Mouse (Mus musculus) A20 (cell line): ENCODE measurements at regions not wholly inside any gene's neighbourhood (a gene's known extent, or its start where the extent isn't known, plus 50 kb on each side); places are given as distances from the start of the nearest gene placed in this dataset.
"Not testable (repeated sequence)": the region's sequence is repeated elsewhere in the genome, so short reads cannot be mapped to it uniquely, and the experiment has no call there.

Source experiments
- DNase-seq: peaks from one replicate; pipeline ENCODE4 v3.0.0-alpha.2; 2011; ENCODE audit warnings: low read depth, low spot score

DNA sequence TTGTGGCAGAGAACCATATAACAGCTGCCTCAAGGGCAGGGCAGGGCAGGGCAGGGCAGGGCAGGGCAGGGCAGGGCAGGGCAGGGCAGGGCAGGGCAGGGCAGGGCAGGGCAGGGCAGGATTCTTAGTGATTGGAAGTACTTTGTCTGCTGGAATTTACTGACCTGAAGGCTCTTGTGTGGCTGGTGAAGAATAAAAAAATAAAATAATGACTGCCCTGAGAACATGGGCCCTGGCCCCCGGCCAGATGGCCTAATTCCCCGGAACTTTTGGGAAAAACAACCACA lies 169.3 kb downstream of the Qk start:
- not testable (repeated sequence) for DNase-seq

DNA sequence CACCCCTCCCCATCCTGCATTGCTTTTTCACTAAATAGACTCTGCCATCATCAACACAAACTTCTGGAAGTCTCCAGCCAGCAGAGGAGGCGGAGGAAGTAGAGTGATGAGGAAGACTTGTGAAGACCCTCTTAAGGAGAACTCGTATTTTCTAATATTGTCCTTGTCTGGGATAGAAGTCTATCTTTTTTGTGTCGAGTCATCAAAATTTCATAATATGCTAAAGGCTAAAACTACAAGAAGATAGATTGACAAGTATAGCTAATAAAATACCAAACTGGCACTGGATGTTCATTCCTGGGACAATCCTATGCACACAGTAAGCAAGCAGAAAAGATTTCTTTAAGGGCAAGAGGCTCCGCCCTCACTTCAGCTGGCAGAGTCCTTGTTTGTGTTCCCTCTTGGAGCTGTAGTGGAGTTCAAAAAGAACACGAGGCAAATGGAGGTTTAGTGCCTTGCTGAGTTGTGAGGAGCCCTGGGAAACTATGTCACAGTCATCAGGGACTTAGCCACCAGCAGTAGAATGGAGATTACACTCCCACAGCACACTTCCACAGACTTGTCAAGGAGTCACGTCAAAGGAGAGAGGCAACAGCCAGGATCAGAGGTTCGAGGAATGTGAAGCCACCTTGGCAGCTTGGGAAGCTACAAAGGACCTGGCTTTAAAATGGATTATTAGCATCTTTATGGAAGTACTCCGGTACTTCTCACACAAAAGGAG lies 169.8 kb downstream of the Qk start:
- no peak for DNase-seq

DNA sequence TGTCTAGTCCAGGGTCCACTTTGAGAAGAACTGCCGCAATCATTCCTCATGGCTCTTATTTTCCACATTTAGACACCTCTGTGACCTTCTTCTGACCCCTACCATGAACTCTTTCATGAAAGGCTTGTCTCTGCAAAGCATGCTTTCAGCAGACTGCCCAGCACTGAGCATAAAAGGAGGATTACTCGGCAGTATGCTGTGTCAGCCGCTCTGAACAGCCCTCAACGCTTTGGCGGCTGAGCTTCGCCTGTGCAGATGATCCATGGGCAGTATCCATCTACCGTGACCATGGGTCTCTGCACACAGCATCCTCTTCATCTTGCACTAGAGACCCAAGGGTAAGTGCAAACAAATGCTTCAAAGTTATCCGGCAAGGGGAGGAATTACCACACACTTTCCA lies 172.5 kb downstream of the Qk start:
- no peak for DNase-seq

DNA sequence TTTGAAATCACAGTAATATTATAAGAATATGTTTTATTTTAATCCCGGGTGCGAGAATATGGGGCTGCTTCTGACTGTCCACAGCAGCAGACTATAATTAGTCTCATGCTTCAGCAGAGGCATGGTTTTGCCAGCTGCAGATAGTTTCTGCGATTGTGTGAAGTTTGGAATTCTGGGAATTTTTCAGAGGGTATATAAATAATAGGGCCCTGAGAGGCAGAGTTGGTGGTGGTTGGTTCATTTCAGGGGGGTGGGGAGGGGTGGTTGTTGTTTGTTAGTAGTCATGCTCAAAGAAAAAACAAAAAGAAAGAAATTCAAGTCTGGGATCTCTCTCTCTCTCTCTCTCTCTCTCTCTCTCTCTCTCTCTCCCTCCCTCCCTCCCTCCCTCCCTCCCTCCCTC lies 173.1 kb downstream of the Qk start:
- DNase-seq = no peak

DNA sequence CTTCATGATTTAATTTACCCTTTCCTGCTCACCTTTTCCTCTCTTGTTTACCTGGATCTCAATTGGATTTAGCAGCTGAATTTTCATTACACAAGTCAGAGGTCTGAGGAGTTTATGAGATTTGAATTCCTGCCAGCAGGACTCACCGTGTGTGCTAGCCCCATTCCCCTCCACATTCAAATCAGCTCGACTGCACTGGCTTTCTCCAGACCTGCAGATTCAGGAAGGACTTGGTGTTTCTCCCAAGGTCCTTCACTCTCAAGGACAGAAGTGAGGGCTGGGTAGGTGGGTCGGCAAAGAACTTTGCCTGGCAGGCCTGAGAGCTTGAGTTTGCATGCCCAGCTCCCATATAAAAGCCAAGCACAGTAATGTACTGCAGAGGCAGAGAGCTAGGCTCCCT lies 180.8 kb downstream of the Qk start:
- no peak for DNase-seq

DNA sequence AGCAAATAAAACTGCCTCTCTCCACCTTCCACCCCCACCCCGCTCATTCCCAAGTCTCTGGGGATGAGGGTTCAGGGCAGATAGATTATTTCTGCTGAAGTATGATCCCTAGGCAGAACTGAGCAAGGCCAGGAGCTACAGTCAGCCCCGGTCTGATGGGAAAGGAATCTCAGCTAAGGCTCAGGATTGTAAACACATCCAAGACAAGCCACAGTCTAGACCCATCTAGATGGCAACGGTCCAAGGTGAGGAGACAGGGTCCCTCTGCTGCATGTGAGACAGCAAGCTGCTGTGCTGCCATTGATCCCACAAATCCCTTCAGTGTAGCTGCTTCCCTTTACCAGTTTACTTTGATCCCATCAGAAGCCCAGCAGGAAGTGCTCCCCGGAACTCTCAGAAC lies 181.3 kb downstream of the Qk start:
- DNase-seq = no peak

DNA sequence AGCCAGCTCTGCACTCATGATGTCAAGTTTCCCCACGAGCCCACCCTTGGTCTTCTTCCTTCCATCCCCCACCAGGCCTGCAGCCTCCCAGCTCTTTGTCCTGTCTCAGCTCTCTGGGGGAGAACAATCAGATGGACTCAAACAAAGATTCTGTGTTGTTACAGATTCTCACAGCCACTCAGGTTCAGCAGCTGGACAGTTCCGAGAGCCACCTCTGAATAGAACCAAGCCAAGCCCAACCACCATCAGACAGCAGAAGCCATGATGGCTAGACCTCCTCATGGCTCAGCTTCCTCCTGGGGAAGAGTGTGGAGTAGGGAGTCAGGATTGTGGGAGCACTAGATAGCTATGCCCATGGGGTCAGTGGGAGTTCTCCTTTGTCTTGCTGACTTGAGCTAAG lies 184.5 kb downstream of the Qk start:
- no peak for DNase-seq

DNA sequence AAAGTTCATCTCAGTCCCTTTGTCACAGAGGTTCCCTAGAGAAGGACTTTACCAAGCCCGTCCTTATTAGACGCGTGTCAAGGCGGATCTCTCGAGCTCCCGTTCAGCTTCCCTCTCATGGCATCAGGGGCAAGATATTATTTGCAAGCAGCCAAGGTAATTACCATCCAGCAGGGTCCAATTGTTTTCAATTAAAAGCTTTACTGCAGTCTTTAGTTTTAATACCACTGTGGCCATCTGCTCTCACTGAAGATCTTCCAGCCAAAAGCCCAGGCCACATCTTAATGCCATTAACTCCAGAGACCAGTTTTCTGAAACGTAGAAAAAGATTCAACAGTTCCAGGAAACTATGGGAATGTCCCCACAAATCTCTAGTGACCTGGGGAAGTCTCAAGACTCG lies 191.1 kb downstream of the Qk start:
- DNase-seq = no peak

DNA sequence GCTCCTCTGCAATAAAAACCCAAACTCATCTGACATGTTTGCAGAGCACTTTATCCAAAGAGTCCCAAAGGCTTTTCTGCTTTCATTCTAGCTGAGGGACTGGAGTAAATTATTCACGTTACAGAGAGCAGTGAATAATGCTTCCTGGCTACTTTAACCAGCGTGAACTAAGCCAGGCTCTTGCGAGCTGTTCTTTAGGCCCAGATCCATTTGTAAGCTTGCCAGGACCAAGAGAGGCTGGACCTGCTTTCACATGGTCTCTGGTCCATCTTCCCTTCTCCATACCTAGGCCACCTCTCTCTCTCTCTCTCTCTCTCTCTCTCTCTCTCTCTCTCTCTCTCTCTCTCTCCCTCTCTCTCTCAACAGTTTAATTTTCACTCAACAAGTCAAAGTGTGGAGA lies 197.2 kb downstream of the Qk start:
- DNase-seq = no peak

DNA sequence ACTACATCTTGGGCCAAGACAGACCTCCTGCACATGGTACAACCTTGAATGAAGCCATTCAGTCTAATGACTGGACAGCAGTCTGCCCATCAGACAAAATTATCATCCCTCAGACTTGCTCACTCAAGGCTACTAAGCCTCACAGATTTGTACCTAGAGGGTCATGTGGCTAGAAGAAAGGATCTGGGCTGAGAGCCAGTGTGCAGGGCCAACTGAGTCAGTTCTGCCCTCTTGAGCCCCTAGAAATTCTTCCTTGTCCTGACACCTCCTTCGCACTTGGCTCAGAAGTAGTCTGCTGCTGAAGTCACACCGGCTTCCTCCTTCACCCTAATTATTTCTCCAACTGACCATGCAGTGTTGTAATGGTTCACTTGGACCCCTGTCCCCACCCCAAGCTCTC lies 207.5 kb downstream of the Qk start:
- no peak for DNase-seq

DNA sequence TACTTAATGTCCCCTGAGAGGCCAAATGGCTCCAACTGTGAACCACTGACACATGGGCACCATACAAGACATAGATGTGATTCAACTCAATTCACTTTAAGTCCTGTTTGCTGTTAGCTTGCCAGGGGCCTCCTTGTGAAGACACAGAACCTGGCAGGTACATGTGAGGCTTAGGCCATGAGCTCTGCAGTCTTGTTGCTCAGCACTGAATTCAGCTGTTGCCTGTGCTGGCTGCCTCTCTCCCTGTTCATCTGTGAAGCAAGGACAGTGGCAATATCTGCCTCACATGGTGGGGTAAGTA lies 209.3 kb downstream of the Qk start:
- no peak for DNase-seq

DNA sequence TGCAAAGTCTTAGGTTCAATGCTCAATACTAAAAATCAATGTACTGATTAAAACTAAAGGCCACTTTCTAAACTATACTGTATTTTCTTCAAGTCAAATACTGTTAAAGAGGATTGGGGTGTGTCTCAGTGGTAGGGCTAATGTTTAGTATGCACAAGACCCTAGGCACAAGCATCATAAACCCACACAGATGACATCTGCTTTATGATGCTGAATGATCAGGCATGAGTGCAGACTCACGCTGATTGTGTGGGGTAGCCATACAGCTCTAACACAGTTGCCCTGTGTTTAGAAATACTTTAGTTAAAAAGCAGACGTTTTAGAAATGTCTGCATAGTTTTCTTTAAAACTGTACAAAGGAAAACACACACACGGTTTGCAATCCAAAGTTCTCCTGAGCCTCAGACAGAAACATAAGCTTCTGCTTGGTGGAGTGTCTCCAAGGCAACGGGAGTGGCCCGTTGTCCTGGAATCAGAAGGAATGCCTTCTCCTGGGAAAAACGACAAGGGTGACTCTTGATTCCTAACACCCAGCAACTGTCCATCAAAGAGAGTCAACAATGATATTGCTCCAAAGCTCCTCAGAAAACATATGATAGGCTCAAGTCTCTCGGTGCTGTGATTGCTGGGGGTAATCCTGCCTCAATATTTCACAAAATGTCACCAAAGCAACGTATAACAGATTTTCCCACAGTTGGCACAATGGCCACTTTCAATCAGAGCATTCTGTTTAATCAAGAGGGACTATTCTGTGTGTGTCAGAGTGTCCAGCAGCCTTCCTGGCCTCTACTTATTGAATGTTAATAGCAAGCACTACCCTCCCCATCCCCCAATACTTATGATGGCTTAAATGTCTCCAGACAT lies 209.9 kb downstream of the Qk start:
- DNase-seq = no peak

DNA sequence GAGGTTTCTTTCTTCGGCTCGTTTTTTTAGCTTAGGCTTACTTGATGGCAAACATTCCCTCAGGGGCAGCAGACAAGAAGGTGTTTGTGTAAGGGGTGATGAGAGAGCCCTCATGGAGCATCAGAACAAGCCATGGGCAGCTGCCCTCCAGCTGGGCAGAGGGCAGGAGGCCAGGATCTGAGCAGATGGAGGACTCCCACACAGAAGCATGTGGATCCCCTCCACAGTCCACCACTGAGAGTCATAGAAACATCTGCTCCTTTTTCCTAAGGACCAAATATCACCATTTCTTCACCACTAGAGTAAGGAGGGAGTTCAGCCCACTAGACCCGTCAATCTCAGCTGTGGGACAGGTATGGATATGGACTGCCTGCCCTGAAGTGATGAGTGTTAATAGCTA lies 214.4 kb downstream of the Qk start:
- no peak for DNase-seq

DNA sequence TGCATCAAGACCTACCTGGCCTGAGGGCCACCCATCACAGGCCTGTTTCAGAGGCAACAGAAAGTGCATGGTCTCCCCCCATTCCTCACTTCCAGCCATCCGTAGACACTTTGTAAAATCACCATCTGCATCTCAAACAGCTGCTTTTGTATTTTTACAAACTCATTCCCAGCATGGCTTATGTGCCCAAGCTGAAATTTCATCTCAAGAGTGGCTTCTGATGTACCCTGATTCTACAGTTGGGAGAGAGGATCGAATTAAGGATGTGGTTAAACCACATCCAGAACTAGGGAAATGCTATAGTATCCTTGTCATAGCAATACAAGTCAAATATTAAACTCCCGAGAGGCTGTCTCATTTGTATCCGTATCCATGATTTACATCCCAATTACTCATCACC lies 221.5 kb downstream of the Qk start:
- DNase-seq = no peak

DNA sequence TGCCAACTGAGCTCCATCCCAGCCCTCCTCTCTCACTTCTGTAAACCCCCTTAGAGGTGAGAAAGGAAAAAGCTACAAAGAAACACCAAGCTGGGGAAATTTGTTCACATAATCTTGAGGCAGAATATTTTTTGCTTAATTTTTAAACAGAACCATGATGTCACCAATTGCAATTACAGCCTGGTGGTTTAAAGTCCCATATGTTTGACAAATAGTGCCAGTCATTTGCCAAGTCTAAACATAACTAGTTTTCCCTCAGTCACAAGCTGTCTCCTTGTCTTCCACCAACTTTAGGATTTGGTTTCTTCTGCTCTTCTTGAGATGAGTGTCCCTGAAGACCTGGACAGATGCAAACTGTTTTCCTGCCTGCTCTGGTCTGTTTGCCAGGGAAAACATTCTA lies 222.0 kb downstream of the Qk start:
- no peak for DNase-seq

DNA sequence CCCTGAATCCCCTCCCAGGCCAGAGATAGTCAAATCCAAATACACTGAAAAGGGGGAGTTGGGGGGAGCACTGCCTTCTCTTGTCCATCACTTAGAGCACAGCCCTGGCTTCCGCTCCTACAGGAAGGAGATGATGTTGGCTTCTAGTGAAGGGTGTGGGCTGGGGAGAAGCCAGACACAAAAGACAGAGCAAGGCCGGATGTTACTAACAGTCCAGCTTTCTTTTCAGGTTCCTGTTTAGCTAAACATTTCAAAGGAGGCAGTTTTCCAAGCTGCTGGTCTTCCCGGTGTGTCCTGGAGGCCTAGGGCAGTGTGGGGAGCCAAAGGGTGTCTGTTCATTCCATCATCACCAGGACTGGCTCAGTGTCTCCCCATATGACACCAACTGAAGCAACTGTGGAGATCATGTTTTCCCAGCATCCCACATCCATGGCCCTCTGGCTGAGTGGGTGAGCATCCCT lies 223.8 kb downstream of the Qk start:
- no peak for DNase-seq

DNA sequence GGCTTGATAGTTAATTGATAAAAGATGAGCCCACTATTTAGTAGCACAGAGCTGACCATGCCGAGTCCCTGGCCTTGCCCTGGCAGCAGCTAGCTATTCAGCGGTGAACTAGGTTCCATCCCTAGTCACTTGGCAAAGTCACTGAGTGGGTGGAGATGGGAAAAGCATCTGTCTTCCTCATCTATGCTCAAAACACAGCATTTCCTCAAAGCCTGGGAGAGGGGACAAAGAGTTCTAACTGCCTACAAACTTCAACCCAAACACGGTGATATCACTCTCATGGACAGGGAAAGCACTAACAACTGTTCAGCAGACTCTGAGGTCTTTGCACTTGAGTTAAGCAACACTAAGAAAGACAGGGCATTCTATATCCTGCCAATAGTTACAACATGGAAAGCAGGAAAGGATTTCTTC lies 225.5 kb downstream of the Qk start:
- DNase-seq = no peak

DNA sequence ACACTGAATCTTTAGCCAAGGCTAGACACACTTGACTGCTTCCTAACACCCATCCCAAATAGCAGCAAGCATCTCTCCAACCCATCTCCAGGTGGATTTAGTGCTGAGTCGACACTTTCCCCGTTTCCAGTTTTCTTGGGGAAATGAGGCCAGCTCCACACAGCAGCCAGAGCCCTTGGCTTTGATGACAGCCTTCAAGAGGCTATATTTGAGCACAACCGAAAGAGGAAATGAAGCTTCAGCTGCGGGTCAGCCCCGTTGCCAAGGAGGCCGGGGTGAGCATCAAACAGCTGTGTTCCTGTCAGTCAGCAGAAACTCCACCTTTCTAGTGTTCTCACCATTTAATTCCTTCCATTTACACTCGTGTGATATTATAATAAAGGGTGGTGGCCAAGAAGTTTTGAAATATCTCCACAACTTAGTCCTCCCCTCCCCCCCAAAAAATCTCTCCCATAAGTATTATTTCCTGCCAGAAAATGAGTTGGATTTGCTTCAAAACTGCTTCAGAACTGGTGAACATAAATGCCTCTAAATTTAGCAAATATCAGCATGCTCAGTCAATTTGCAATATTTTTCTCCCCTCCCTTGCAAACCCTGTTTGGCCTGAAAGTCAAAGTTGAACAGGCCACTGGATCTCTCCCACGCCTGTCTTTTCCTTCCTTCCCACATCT lies 226.1 kb downstream of the Qk start:
- DNase-seq = peak; percentile 84

DNA sequence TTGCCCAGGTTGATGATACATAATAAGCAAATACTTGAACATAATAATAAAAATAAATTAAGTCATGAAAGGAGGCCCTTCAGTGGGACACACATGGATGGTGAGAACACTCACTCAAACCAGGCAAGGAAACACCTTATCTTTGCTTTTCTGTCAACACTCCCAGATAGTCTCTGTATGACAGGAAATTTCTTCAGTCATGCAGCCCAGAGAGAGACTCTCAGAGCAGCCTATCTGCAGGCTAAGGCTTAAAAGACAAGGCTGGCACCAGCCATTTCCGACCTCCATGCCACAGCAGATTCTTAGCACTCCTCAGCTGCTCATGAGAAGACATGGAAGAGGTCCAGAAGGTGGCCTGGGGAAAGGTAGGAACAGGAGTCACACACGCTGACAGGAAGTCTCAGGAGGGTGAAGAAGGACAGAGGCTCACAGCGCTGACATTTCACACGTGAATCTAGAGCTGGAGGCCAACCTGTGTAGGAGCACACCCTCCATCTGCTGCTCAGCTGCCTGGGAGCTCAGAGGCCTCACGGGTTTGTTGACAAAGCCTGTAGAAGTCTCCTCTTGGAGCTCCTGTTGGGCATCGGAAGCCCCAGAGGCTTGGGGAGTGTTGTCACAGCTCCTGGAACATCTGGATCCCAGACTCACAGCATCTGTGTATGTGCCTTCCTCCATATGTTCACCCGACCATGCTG lies 232.3 kb downstream of the Qk start:
- DNase-seq = no peak

DNA sequence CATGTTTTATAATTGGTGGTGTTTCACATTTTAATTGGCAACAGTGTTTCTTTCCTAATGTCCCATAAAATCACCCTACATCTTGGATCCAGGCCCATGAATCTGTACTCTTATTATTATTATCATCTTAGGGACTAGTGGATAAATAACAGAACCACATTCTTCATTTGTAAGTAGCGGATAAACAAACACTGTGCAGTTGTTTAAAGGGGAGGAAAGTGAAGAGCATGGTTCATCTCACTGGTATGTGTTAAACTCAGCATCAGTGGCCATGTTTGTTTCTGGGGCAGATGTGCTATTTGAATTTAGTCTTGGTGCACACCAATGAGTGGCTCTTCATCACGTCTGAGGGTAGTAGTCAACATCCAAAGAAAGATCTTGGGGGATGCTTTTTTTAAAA lies 233.1 kb downstream of the Qk start:
- DNase-seq = no peak

DNA sequence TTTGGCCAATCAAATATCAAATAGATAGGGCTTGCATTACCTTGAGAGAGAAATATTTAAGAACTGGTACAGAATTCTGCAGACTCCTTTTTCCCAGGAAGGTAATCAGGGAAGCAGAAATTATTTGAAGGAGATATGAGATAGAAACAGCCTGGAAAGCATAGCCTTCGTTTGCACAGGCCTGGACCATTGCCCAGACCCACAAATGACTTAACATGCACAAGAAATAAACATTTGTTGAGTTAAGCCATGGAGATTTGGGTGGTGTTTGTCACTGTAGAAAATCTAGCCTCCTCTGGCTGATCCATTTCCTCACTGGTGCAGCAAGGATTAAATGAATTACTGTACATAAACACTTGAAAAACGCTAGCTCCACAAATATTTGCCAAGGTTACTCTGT lies 233.5 kb downstream of the Qk start:
- no peak for DNase-seq

DNA sequence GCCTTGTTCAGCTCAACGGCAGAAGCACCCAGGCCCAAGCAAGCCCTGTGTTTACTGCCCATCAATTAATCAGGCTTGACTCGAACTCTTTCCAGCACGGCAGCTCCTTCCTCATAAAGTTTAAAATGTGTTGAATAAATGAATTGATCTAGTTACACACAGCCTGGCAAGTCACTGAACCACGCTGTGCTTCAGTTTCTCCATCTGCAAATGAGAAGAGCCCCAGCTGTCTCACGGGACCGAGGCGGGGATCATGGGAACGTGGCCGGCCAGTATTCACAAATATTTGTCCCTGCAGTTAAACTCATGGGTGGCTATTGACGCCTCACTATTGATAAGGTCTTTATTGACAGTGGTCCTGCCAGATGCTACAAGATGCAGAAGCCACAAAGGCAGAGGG lies 237.9 kb downstream of the Qk start:
- DNase-seq = no peak
